Mouse (Mus musculus) myocyte (in vitro differentiated cells): ENCODE results near the gene Parp8. TPM values are rescaled to one million over a fixed set of nuclear protein-coding genes. Genes with fewer than 3 reads are reported as not detected.
A peak's percentile ranks its signal among the peaks of the same experiment; 100 is the strongest.

Source experiments
- H3K27me3 ChIP-seq: one replicate; pipeline ENCODE4 v1.6.1; 2011; ENCODE audit not compliant: control insufficient read depth, insufficient read depth, insufficient read length
- H3K36me3 ChIP-seq: one replicate; pipeline ENCODE4 v1.6.1; 2011; ENCODE audit not compliant: control insufficient read depth, insufficient read depth
- H3K4me2 ChIP-seq: one replicate; pipeline ENCODE4 v1.6.1; 2011; ENCODE audit warnings: low read depth, control low read depth
- H3K4me3 ChIP-seq: one replicate; pipeline ENCODE4 v1.5.1; 2011; ENCODE audit warnings: mild to moderate bottlenecking, control low read depth, moderate library complexity
- H3K79me2 ChIP-seq: one replicate; pipeline ENCODE4 v1.6.1; 2011; ENCODE audit not compliant: control insufficient read depth, insufficient read depth
- H3ac ChIP-seq: one replicate; pipeline ENCODE4 v1.6.1; 2011; ENCODE audit not compliant: control insufficient read depth, insufficient read length
- CEBPB ChIP-seq: IDR thresholded peaks from 2 replicates; pipeline ENCODE4 v1.6.1; 2011; ENCODE audit warnings: mild to moderate bottlenecking, moderate library complexity; ENCODE audit not compliant: poor library complexity, insufficient read depth, severe bottlenecking
- E2F4 ChIP-seq: IDR thresholded peaks from one replicate; pipeline ENCODE4 v1.6.1; 2011; ENCODE audit warnings: mild to moderate bottlenecking, control low read depth, moderate library complexity; ENCODE audit not compliant: insufficient read depth
- MAX ChIP-seq: IDR thresholded peaks from one replicate; pipeline ENCODE4 v1.6.1; 2011; ENCODE audit warnings: low read depth, mild to moderate bottlenecking, control low read depth
- MYOD1 ChIP-seq, 3 experiments: IDR thresholded peaks; one replicate each; pipeline ENCODE4 v1.6.1; 2011; ENCODE audit warnings: control low read depth in 2 of 3, low read depth in 2 of 3, mild to moderate bottlenecking in 2 of 3, moderate library complexity in 1 of 3; ENCODE audit not compliant: insufficient read length in 2 of 3, control insufficient read depth in 1 of 3
- MYOG ChIP-seq, 3 experiments: IDR thresholded peaks; one replicate each; pipeline ENCODE4 v1.6.1; 2011; ENCODE audit warnings: control low read depth in 2 of 3, low read depth in 2 of 3, mild to moderate bottlenecking in 2 of 3; ENCODE audit not compliant: insufficient read length in 2 of 3, control insufficient read depth in 1 of 3, insufficient read depth in 1 of 3
- POLR2A ChIP-seq: IDR thresholded peaks from one replicate; pipeline ENCODE4 v1.6.1; 2011; ENCODE audit warnings: low read depth, mild to moderate bottlenecking, control low read depth, moderate library complexity; ENCODE audit not compliant: insufficient read length
- POLR2AphosphoS2 ChIP-seq: IDR thresholded peaks from one replicate; pipeline ENCODE4 v1.6.1; 2011; ENCODE audit warnings: low read depth, control low read depth; ENCODE audit not compliant: insufficient read length
- REST ChIP-seq: IDR thresholded peaks from one replicate; pipeline ENCODE4 v1.6.1; 2011; ENCODE audit warnings: mild to moderate bottlenecking, control low read depth, moderate library complexity; ENCODE audit not compliant: insufficient read depth, insufficient read length
- SRF ChIP-seq: IDR thresholded peaks from one replicate; pipeline ENCODE4 v1.6.1; 2011; ENCODE audit warnings: low read depth; ENCODE audit not compliant: control insufficient read depth, insufficient read length
- TCF12 ChIP-seq: IDR thresholded peaks from one replicate; pipeline ENCODE4 v1.6.1; 2011; ENCODE audit warnings: mild to moderate bottlenecking, control low read depth; ENCODE audit not compliant: poor library complexity, insufficient read depth, severe bottlenecking
- USF1 ChIP-seq: IDR thresholded peaks from one replicate; pipeline ENCODE4 v1.6.1; 2011; ENCODE audit warnings: low read depth, mild to moderate bottlenecking, control low read depth, moderate library complexity
- polyA plus RNA-seq: library from polyadenylated mRNA; unstranded; fragments of >200 nt; fragmentation: generic; extraction: Trizol; gene quantifications from one replicate; pipeline ENCODE4 v1.2.1, GENCODE M21; 2012; ENCODE audit warnings: missing spikeins

Gene Parp8
- polyA plus RNA-seq, result 6.1 TPM

DNA sequence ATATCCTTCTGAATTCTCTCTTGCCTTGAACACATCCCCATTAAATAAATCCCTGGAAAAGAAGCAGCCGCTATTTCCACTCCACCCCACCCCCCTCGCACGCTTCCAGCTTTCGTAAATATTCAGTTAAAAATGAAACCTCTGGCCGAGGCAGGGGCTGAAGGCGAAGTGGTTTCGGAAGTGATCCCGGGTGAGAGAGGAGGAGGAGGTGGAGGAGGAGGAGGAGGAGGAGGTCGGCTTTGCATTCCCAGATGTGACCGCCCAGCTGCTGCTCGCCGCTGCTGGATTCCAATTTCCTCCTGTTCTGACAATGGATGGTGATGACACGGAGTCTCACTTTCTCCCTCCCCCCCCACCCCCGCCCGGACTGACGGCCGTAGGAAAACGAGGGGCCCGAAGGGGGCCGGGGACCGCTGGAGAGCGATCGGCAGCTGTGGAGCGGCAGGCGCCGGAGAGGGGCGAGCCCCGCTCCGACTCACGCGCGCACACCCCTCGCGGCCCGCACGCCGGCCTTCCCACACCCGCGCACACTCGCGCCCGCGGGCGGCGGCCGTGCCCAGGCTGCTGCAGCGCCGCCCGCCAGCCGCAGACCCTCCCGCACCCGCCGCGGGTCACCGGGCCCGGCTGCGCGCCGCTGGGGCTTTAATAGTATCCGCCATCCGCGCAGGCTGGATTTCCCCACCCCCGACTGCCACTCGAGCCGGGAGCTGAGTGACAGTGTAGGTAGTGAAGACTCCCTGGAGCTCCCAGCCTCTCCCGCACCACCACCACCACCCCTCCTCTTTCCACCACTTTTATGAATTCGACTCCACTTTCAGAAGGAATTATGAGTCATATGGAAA lies at the start of gene Parp8:
Parp8 (minus strand) TSS at position 312 of the 842 bp plus-strand sequence.
- H3K79me2 ChIP-seq, result peaks cover 33% of the 10 kb centered on the region
- no peaks in the 10 kb centered on the region for H3K36me3 ChIP-seq
- peak within 1 kb of the TSS; percentile 67 for H3K4me2 ChIP-seq
- no peaks in the 10 kb centered on the region for H3K27me3 ChIP-seq
- peak within 1 kb of the TSS; percentile 82 for H3K4me3 ChIP-seq
- peak within 1 kb of the TSS; percentile 35 for H3ac ChIP-seq
- no peak for TF ChIP-seq CEBPB
- TF ChIP-seq POLR2AphosphoS2, result peak; percentile 56
- peak in 1 of 3 experiments; percentile 3 for TF ChIP-seq MYOG (IDR thresholded peaks at IDR 0.05; ENCODE audit: control insufficient read depth in 1 of 3, insufficient read depth in 1 of 3, insufficient read length in 2 of 3, low read depth in 2 of 3)
- TF ChIP-seq TCF12, result no peak
- TF ChIP-seq E2F4, result no peak
- no peak for TF ChIP-seq REST
- no peak for TF ChIP-seq POLR2A
- TF ChIP-seq SRF, result no peak

DNA sequence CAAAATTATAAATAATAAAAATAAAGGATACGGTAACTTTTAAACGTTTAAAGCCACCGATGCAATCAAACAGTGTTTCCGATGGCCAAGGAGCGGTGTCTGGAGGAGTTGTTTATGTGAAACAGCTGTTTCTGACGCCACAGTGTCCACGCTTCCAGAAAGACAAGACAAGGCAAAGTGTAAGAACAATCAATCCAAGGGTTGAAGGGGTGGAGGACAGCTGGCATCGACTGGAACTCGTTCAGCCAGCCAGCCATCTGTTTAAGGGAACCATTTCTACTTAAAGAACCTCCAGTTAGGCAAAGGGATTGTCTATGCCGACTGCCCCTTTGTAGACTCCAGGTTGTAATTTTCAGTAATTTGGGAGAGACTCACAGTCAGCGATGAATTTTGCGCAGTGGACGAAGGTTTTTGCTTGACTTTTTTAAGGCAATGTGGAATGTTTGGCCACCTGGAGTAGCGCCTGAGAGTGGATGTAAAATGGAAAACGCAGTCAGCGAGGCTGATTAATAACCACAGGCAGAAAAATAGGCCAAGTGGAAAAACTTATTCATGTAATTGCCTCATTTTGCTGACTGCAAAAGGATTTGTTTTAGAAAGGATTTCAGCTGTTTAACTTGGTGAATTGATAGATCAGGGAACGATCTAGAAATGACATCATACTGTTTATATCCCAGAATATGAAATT lies 37.4 kb upstream of the Parp8 start:
- no peaks in the 10 kb centered on the region for H3K27me3 ChIP-seq
- H3ac ChIP-seq, result no peak overlapping the region
- no peaks in the 10 kb centered on the region for H3K79me2 ChIP-seq
- TF ChIP-seq USF1 (no peak), MYOD1 (IDR thresholded peaks at IDR 0.05; ENCODE audit: control insufficient read depth in 1 of 3, insufficient read length in 2 of 3, low read depth in 2 of 3) (peak in 2 of 3 experiments; percentile 48 to 55)
- no peak overlapping the region for H3K4me2 ChIP-seq
- H3K36me3 ChIP-seq, result no peaks in the 10 kb centered on the region
- no peak overlapping the region for H3K4me3 ChIP-seq

DNA sequence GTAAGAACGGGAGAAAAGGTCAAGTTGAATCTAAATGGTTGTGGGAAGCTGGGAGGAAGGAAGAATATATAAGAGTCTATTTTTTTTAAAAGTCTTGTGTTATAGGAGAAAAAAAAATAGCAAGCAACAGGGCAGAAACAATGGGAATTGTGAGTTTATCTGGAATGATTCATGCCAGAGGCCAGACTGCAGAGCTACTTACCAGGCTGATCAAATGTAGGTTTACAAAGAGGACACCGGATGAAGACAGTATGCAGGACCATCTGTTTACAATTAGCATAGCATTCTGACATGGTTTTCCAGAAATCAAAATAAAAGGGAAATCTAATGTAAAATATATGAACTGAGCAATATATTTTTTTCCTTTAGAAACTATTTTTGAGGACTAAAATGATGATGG lies 31.1 kb upstream of the Parp8 start:
- H3K79me2 ChIP-seq, result no peaks in the 10 kb centered on the region
- peak overlapping the region; percentile 34 for H3K4me2 ChIP-seq
- H3K36me3 ChIP-seq, result no peaks in the 10 kb centered on the region
- no peak overlapping the region for H3K4me3 ChIP-seq
- no peak for TF ChIP-seq POLR2AphosphoS2
- no peak for TF ChIP-seq CEBPB
- TF ChIP-seq SRF, result no peak
- H3K27me3 ChIP-seq, result no peaks in the 10 kb centered on the region
- H3ac ChIP-seq, result no peak overlapping the region

DNA sequence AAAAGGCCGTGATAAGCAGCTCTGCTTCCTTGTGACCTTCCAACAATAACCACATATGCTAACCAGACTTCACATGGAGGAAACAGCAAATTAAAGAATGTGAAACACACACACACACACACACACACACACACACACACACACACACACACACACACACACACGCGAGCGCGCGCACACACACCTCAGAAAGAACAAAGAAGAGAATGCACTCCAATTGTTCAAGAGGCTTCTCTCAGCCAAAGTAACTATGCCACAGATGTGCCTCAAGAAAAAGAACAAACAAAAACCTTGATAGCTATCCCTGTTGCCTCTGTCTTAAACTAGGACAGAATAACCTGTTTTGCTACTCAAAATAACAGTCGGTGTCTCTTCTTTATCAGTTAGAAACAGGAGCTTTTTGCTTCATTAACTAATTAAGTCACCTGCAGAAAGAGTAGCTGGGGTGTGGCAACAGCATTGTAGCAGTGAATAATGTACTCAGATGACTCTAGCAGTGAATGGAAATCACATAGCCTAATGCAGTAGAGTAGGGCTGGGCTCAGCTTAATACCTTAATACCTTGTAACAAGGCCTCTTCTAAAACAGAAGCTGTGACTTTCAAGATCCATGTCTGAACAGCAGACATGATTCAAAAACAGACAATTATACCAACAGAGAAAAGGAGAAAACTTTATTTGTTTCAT lies 29.6 kb upstream of the Parp8 start:
- TF ChIP-seq MAX (no peak), MYOD1 (IDR thresholded peaks at IDR 0.05; ENCODE audit: control insufficient read depth in 1 of 3, insufficient read length in 2 of 3, low read depth in 2 of 3) (no peak), TCF12 (no peak), USF1 (no peak), POLR2A (no peak), E2F4 (no peak), MYOG (IDR thresholded peaks at IDR 0.05; ENCODE audit: control insufficient read depth in 1 of 3, insufficient read depth in 1 of 3, insufficient read length in 2 of 3, low read depth in 2 of 3) (no peak), SRF (no peak), REST (no peak), POLR2AphosphoS2 (no peak), CEBPB (no peak)
- no peak overlapping the region for H3ac ChIP-seq

DNA sequence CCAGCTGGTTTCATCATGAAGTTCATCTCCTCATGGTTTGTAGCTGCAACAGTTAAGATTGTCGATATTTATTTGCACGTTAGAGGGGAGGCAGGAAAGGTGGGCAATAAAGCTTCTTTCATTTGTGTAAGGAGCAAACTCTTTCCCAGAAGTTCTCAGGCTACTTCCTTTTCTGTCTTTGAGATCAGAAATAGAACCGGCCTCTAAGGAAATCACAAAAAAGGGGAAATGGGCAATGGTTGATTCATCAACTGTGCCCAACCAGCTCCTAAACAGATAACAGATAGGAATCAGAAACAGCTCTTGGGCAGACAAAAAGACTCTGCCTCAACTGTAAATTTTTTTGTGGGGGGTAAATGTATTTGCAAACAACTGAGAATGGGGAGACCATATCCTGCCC lies 27.4 kb upstream of the Parp8 start:
- H3K4me3 ChIP-seq, result no peak overlapping the region
- no peak for TF ChIP-seq MYOD1 (IDR thresholded peaks at IDR 0.05; ENCODE audit: control insufficient read depth in 1 of 3, insufficient read length in 2 of 3, low read depth in 2 of 3)
- no peaks in the 10 kb centered on the region for H3K79me2 ChIP-seq
- no peaks in the 10 kb centered on the region for H3K36me3 ChIP-seq
- no peak overlapping the region for H3K4me2 ChIP-seq
- no peaks in the 10 kb centered on the region for H3K27me3 ChIP-seq
- no peak overlapping the region for H3ac ChIP-seq

More for the DNA sequence above, 29.6 kb upstream of the Parp8 start:
- Histone ChIP-seq H3K27me3 (no peaks in the 10 kb centered on the region), H3K79me2 (no peaks in the 10 kb centered on the region), H3K36me3 (no peaks in the 10 kb centered on the region), H3K4me2 (no peak overlapping the region), H3K4me3 (no peak overlapping the region)
